Mouse (Mus musculus) heart, embryonic 12.5 days (tissue): ENCODE measurements around the gene Fam24b. TPM values are rescaled to one million over a fixed set of nuclear protein-coding genes. Genes with fewer than 3 reads are reported as not detected.

ENCODE experiments used
- ATAC-seq: fragments of 200-750 bp; cut with Nextera tagmentation; 2 replicates; pipeline ENCODE4 v1.8.0; 2017; ENCODE audit warnings: moderate TSS enrichment, moderate library complexity; ENCODE audit not compliant: insufficient number of reproducible peaks, low FRiP score
- H3K27ac ChIP-seq: fragments of 300-500 bp; sonication (generic); 2 replicates; pipeline ENCODE4 v1.5.1; 2016; ENCODE audit warnings: mild to moderate bottlenecking, moderate library complexity; ENCODE audit not compliant: poor library complexity, severe bottlenecking
- H3K27me3 ChIP-seq: fragments of 300-500 bp; sonication (generic); replicated peaks from 2 replicates; pipeline ENCODE4 v1.6.1; 2016; ENCODE audit warnings: mild to moderate bottlenecking, moderate library complexity
- H3K36me3 ChIP-seq: fragments of 300-500 bp; sonication (generic); 2 replicates; pipeline ENCODE4 v1.6.1; 2016; ENCODE audit warnings: mild to moderate bottlenecking, moderate library complexity
- H3K4me1 ChIP-seq: fragments of 300-500 bp; sonication (generic); replicated peaks from 2 replicates; pipeline ENCODE4 v1.6.1; 2016; ENCODE audit warnings: mild to moderate bottlenecking
- H3K4me2 ChIP-seq: fragments of 300-500 bp; sonication (generic); 2 replicates; pipeline ENCODE4 v1.6.1; 2016; ENCODE audit warnings: mild to moderate bottlenecking, moderate library complexity
- H3K4me3 ChIP-seq: fragments of 300-500 bp; sonication (generic); 2 replicates; pipeline ENCODE4 v1.5.1; 2016; ENCODE audit warnings: mild to moderate bottlenecking
- H3K9ac ChIP-seq: fragments of 300-500 bp; sonication (generic); 2 replicates; pipeline ENCODE4 v1.6.1; 2016; ENCODE audit warnings: mild to moderate bottlenecking, moderate library complexity
- H3K9me3 ChIP-seq: fragments of 300-500 bp; sonication (generic); replicated peaks from 2 replicates; pipeline ENCODE4 v1.6.1; 2016; ENCODE audit warnings: mild to moderate bottlenecking, moderate library complexity
- WGBS: fragments of 180-500 bp; shearing (Covaris S2); methylation state at CpG from one replicate; pipeline ENCODE4 v1.1.7; 2016; 5-methylcytosine and 5-hydroxymethylcytosine counted together
- polyA plus RNA-seq: library from polyadenylated mRNA; unstranded; fragments of >200 nt; fragmentation: Nextera tagmentation; extraction: Ambion mirVana; gene quantifications from 2 replicates; pipeline ENCODE4 v1.2.1, GENCODE M21; 2016

Gene Fam24b
- not detected in 2 replicates for polyA plus RNA-seq

DNA sequence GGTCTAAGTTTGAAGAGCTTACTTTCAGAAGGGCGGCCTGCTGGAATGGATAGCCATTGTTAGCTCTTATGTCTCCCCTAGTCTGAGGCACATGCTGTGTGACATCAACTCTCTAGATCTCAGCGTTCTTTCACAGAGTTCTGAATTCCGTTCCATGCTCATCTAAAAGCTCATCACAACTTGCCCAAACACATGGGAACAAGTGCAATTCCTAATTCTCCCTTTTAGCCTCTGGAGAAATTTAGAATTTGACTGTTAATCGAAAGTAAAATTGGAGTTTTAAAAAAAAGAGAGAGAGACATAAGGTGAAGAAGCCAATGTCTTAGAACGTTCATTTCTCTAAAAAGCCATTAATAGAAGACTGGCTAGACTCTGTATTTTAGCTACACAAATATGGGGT, at the start of gene Fam24b:
Gene Fam24b (minus strand): TSS at position 101 of the 400 bp plus-strand sequence.
- Histone ChIP-seq H3K36me3 (no peaks in the 10 kb centered on the region), H3K9me3 (no peaks in the 10 kb centered on the region), H3K4me3 (no peak within 1 kb of the TSS), H3K27me3 (no peaks in the 10 kb centered on the region), H3K4me2 (no peak within 1 kb of the TSS), H3K9ac (no peak within 1 kb of the TSS), H3K4me1 (0 out of 2 replicates have a peak, but pooled peaks cover 4% of the 10 kb centered on the region), H3K27ac (no peak within 1 kb of the TSS)
- no peak for ATAC-seq
- WGBS: 87% methylated on average over 5 of the region's 5 CpGs

GRCm38 (mm10) chr7:131371880-131372651, 42.8 kb upstream of the Fam24b start:
- H3K4me1 ChIP-seq: peaks cover 8% of the 10 kb centered on the region
- peaks cover 13% of the 10 kb centered on the region for H3K36me3 ChIP-seq
- peak overlapping the region; percentile 99; the same call in 1 of the 2 replicates for H3K27ac ChIP-seq
- H3K9ac ChIP-seq: peak overlapping the region; percentile 96; the same call in 1 of the 2 replicates
- no peak for ATAC-seq
- peak overlapping the region; percentile 84 for H3K4me3 ChIP-seq
- H3K4me2 ChIP-seq: peak overlapping the region; percentile 76
- WGBS: 69% methylated on average over 9 of the region's 9 CpGs
- H3K9me3 ChIP-seq: no peaks in the 10 kb centered on the region
- H3K27me3 ChIP-seq: no peaks in the 10 kb centered on the region

DNA sequence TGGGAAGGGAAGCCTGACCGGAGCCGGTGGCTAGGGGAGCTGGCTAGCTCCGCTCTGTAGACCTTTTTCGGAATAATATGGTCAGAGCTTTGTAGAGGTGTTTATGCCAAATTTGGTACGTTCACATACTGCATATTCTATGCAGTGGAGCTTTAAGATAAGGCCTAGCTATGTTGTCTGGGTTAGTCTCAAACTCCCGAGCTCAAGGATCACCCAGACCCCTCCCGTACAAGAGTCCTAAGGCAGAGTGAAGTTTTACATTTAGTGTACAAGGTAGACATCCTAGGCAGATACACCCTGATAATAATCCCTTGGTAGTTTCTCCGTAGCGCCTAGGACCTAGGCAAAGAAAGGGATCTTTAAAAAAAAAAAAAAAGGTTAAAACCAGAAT, 42.1 kb upstream of the Fam24b start:
- peaks cover 8% of the 10 kb centered on the region for H3K4me1 ChIP-seq
- peak overlapping the region; percentile 99 for H3K27ac ChIP-seq
- peak overlapping the region; percentile 84 for H3K4me3 ChIP-seq
- H3K36me3 ChIP-seq: peaks cover 13% of the 10 kb centered on the region
- peak overlapping the region; percentile 76 for H3K4me2 ChIP-seq
- peak overlapping the region; percentile 96 for H3K9ac ChIP-seq
- no peak; the same call in none of the 2 replicates for ATAC-seq
- H3K9me3 ChIP-seq: no peaks in the 10 kb centered on the region
- H3K27me3 ChIP-seq: no peaks in the 10 kb centered on the region
- 6% methylated on average over 9 of the region's 9 CpGs for WGBS

- no peaks in the 10 kb centered on the region for H3K27me3 ChIP-seq
- WGBS: 4% methylated on average over 47 of the region's 47 CpGs
- ATAC-seq: peak; percentile 97
- H3K36me3 ChIP-seq: peaks cover 13% of the 10 kb centered on the region
- H3K4me1 ChIP-seq: peaks cover 8% of the 10 kb centered on the region
- H3K9me3 ChIP-seq: no peaks in the 10 kb centered on the region
- H3K4me2 ChIP-seq: peak within 1 kb of the TSS; percentile 76
- peak within 1 kb of the TSS; percentile 96 for H3K9ac ChIP-seq
- H3K27ac ChIP-seq: peak within 1 kb of the TSS; percentile 99
- H3K4me3 ChIP-seq: peak within 1 kb of the TSS; percentile 84
These were observed 41.5 kb upstream of the Fam24b start, which contains the start of gene Pstk for GRCm38 (mm10) chr7:131370648-131371469. Gene Pstk (plus strand): TSS chr7:131371141.

DNA sequence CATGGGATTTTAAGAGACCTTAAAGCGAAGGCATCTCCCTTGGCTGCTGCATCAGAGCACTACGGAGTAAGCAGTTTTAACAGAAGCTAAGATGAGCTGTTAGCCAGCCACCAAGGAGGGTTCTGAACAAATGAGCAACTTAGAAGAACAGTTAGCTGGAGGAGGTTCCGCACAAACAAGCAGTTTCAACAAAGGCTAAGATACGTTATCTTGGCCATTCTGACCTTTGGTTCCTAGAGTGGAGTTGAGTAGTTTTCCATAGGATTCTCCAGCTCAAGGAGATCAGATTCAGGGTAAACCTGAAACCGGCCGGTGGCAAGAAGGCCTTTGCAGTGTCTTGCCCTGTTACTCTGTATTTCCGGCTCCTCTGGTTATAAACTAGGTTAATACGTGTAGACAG, 34.8 kb upstream of the Fam24b start:
- H3K4me1 ChIP-seq: peaks cover 14% of the 10 kb centered on the region
- no peak for ATAC-seq
- no peak overlapping the region for H3K4me3 ChIP-seq
- no peaks in the 10 kb centered on the region for H3K27me3 ChIP-seq
- H3K9me3 ChIP-seq: no peaks in the 10 kb centered on the region
- H3K9ac ChIP-seq: no peak overlapping the region
- no peak overlapping the region for H3K27ac ChIP-seq
- peaks cover 8% of the 10 kb centered on the region for H3K36me3 ChIP-seq
- WGBS: 82% methylated on average over 8 of the region's 8 CpGs
- no peak overlapping the region for H3K4me2 ChIP-seq

DNA sequence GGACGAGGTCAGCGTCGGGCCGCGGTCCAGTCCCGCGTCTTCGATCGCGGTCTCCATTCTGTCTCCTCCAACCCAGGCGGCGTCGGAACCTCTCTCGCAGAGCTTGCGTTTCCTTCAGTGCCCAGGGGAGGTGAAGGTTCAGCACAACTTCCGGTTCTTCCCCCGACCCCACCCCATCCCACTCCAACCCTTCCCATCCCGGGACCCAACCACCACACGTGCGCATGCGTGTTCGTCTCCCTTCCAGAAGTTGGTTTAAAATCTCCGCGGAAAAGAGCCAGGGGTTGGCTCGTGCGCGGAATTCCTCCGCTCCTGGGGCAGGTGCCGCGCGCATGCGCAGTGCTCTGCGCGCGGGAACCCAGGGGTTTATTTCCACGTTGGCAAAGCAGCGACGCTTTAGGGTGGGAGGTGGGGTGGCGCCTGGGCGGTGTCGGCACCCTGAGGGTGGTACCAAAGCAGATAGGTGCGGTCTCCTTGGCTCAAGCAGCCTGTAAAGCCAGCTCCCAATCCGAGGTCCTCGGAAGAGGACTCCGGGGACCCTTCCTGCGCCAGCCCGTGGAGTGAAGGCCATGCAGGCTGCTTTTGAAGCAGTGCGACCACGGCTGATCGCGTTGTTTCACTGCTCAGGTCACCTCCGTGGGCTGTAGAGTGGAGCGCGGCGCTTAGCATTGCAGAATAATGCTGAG, 33.4 kb upstream of the Fam24b start, which contains the start of gene 2310057M21Rik:
Gene 2310057M21Rik (minus strand): TSS at position 145 of the 686 bp plus-strand sequence.
- H3K27me3 ChIP-seq: no peaks in the 10 kb centered on the region
- H3K4me1 ChIP-seq: peaks cover 14% of the 10 kb centered on the region
- H3K27ac ChIP-seq: peak within 1 kb of the TSS; percentile 95
- H3K9me3 ChIP-seq: no peaks in the 10 kb centered on the region
- peak within 1 kb of the TSS; percentile 96 for H3K9ac ChIP-seq
- ATAC-seq: peak; percentile 96
- peak within 1 kb of the TSS; percentile 92 for H3K4me2 ChIP-seq
- H3K4me3 ChIP-seq: peak within 1 kb of the TSS; percentile 89
- WGBS: under 1% methylated on average over 55 of the region's 55 CpGs
- H3K36me3 ChIP-seq: peaks cover 22% of the 10 kb centered on the region

DNA sequence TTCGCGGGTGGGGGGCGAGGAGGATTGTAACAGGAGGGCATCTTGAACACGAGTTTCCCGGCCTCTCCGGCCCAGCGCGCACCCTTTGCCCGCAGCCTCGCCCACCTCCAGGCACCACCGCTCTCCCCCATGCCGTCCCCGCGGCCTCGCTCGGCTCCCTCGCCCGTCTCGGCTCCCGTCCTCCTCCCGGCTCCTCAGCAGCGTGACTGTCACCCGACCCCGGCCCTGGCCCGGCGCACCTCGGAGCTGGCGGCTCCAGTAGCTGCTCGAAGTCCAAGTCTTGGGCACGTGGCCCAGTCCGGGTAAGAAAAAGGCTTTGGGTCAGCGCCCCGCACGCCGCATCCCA, 32.9 kb upstream of the Fam24b start:
- H3K4me1 ChIP-seq: peaks cover 14% of the 10 kb centered on the region
- under 1% methylated on average over 35 of the region's 35 CpGs for WGBS

GRCm38 (mm10) chr7:131356105-131356504, 26.8 kb upstream of the Fam24b start:
- Histone ChIP-seq H3K9me3 (no peaks in the 10 kb centered on the region), H3K9ac (no peak overlapping the region), H3K27me3 (no peaks in the 10 kb centered on the region), H3K4me1 (peaks cover 3% of the 10 kb centered on the region), H3K4me3 (no peak overlapping the region), H3K27ac (no peak overlapping the region), H3K4me2 (no peak overlapping the region), H3K36me3 (peaks cover 68% of the 10 kb centered on the region)
- WGBS: 96% methylated on average over 13 of the region's 13 CpGs
- ATAC-seq: no peak

More for the DNA sequence above, 32.9 kb upstream of the Fam24b start:
- peak overlapping the region; percentile 89 for H3K4me3 ChIP-seq
- H3K4me2 ChIP-seq: peak overlapping the region; percentile 92
- peak; percentile 71 for ATAC-seq
- peaks cover 27% of the 10 kb centered on the region for H3K36me3 ChIP-seq
- peak overlapping the region; percentile 95 for H3K27ac ChIP-seq
- no peaks in the 10 kb centered on the region for H3K27me3 ChIP-seq
- H3K9ac ChIP-seq: peak overlapping the region; percentile 96
- no peaks in the 10 kb centered on the region for H3K9me3 ChIP-seq

GRCm38 (mm10) chr7:131345856-131346541, 16.7 kb upstream of the Fam24b start:
- Histone ChIP-seq H3K4me3 (no peak overlapping the region), H3K27ac (no peak overlapping the region), H3K9ac (no peak overlapping the region), H3K4me2 (no peak overlapping the region), H3K9me3 (no peaks in the 10 kb centered on the region), H3K27me3 (no peaks in the 10 kb centered on the region), H3K4me1 (no peaks in the 10 kb centered on the region), H3K36me3 (peaks cover 74% of the 10 kb centered on the region)
- no peak for ATAC-seq
- 87% methylated on average over 7 of the region's 7 CpGs for WGBS

GRCm38 (mm10) chr7:131337502-131338068, 8.3 kb upstream of the Fam24b start:
- ATAC-seq: no peak
- no peak overlapping the region for H3K4me2 ChIP-seq
- H3K4me1 ChIP-seq: no peaks in the 10 kb centered on the region
- no peaks in the 10 kb centered on the region for H3K27me3 ChIP-seq
- WGBS: 76% methylated on average over 8 of the region's 8 CpGs
- no peak overlapping the region for H3K9ac ChIP-seq
- H3K4me3 ChIP-seq: no peak overlapping the region
- no peaks in the 10 kb centered on the region for H3K9me3 ChIP-seq
- H3K36me3 ChIP-seq: peaks cover 33% of the 10 kb centered on the region
- H3K27ac ChIP-seq: no peak overlapping the region
